Mouse (Mus musculus) adrenal gland, adult 18-20 months (tissue): Measurements from ENCODE around the gene Arl14ep. TPM values are rescaled to one million over a fixed set of nuclear protein-coding genes. Genes with fewer than 3 reads are reported as not detected.

Experiments used
- DNase-seq, 2 experiments: peaks; one replicate each; pipeline ENCODE4 v3.0.0; 2021 to 2022; ENCODE audit warnings: low spot score in 2 of 2
- total RNA-seq, 2 experiments: library from RNA; stranded (reverse); gene quantifications; 1 replicate in 1 of 2; 2 replicates in 1 of 2; pipeline ENCODE4 v1.2.3; 2021

Gene Arl14ep
- total RNA-seq, 2 experiments from 2014 or later, result 26.2 to 29.3 TPM

- DNase-seq, result no peak
Measured at GRCm38 (mm10) chr2:106955621-106956020, 18.6 kb downstream of the Arl14ep start.

- DNase-seq, result no peak
Measured at GRCm38 (mm10) chr2:106954975-106955374, 19.2 kb downstream of the Arl14ep start.

- peak in 1 of 2 experiments; percentile 31 for DNase-seq
Measured at GRCm38 (mm10) chr2:106942451-106942850, 31.8 kb downstream of the Arl14ep start.

- no peak for DNase-seq
Measured at GRCm38 (mm10) chr2:106935681-106936080, 38.5 kb downstream of the Arl14ep start.

- DNase-seq, result no peak
Measured at GRCm38 (mm10) chr2:106929906-106930305, 44.3 kb downstream of the Arl14ep start.

Other genes with a start within 250 kb of the Arl14ep start
- gene Fshb, start 85.2 kb upstream of the Arl14ep start, total RNA-seq, result not detected